Mouse (Mus musculus) hindbrain, postnatal 0 days (tissue): Measurements from ENCODE around the gene Tspan3. TPM values are rescaled to one million over a fixed set of nuclear protein-coding genes. Genes with fewer than 3 reads are reported as not detected.
A peak's percentile ranks its signal among the peaks of the same experiment; 100 is the strongest.

Source experiments
- ATAC-seq: fragments of 200-750 bp; cut with Nextera tagmentation; 2 replicates; pipeline ENCODE4 v1.8.0; 2017; ENCODE audit warnings: mild to moderate bottlenecking, moderate TSS enrichment, moderate library complexity
- DNase-seq: peaks from one replicate; pipeline ENCODE4 v3.0.0-alpha.2; 2015; ENCODE audit warnings: low spot score
- H3K27ac ChIP-seq: fragments of 300-500 bp; sonication (generic); 2 replicates; pipeline ENCODE4 v1.5.1; 2014; ENCODE audit warnings: mild to moderate bottlenecking
- H3K27me3 ChIP-seq: fragments of 300-500 bp; sonication (generic); 2 replicates; pipeline ENCODE4 v1.6.1; 2014; ENCODE audit warnings: low read length, mixed read lengths; ENCODE audit not compliant: insufficient read depth
- H3K36me3 ChIP-seq: fragments of 300-500 bp; sonication (generic); 2 replicates; pipeline ENCODE4 v1.6.1; 2014; ENCODE audit warnings: low read length, mixed read lengths; ENCODE audit not compliant: insufficient read depth
- H3K4me1 ChIP-seq: fragments of 300-500 bp; sonication (generic); 2 replicates; pipeline ENCODE4 v1.6.1; 2014; ENCODE audit warnings: antibody characterized with exemption, low read length, mixed read lengths; ENCODE audit not compliant: insufficient read depth
- H3K4me2 ChIP-seq: fragments of 300-500 bp; sonication (generic); 2 replicates; pipeline ENCODE4 v1.6.1; 2014; ENCODE audit warnings: low read depth, mild to moderate bottlenecking, low read length, moderate library complexity, mixed read lengths
- H3K4me3 ChIP-seq: fragments of 300-500 bp; sonication (generic); 2 replicates; pipeline ENCODE4 v1.5.1; 2014; ENCODE audit warnings: low read length
- H3K9ac ChIP-seq: fragments of 300-500 bp; sonication (generic); replicated peaks from 2 replicates; pipeline ENCODE4 v1.6.1; 2014; ENCODE audit warnings: mild to moderate bottlenecking, low read length, moderate library complexity, mixed read lengths
- H3K9me3 ChIP-seq: fragments of 300-500 bp; sonication (generic); 2 replicates; pipeline ENCODE4 v1.6.1; 2016; ENCODE audit warnings: low read length, mixed read lengths
- CTCF ChIP-seq: IDR thresholded peaks from 2 replicates; pipeline ENCODE4 v1.5.1; 2016; ENCODE audit warnings: antibody characterized with exemption, control low read depth, low read depth
- WGBS: fragments of 180-500 bp; shearing (Covaris S2); extraction: QIAGEN DNeasy Blood & Tissue Kit; methylation state at CpG from one replicate; pipeline ENCODE4 v1.1.7; 2014; 5-methylcytosine and 5-hydroxymethylcytosine counted together
- polyA plus RNA-seq: library from polyadenylated mRNA; unstranded; fragments of >200 nt; fragmentation: Nextera tagmentation; extraction: Ambion mirVana; gene quantifications from 2 replicates; pipeline ENCODE4 v1.2.1, GENCODE M21; 2015
- total RNA-seq: library from RNA; depleted of rRNA; stranded (reverse); fragments of >200 nt; gene quantifications from 2 replicates; pipeline ENCODE4 v1.2.3, GENCODE M21; 2014

The Tspan3 gene
- total and polyA plus RNA-seq, 2 experiments from 2014 or later: 524 to 725 TPM

GRCm38 (mm10) chr9:56179416-56180117 lies 14.3 kb upstream of the Tspan3 start:
- ATAC-seq: peak; percentile 68
- DNase-seq: peak; percentile 58

GRCm38 (mm10) chr9:56177354-56177753 lies 12.1 kb upstream of the Tspan3 start:
- Histone ChIP-seq H3K27ac (no peak overlapping the region), H3K4me2 (no peak overlapping the region), H3K27me3 (no peaks in the 10 kb centered on the region), H3K36me3 (no peaks in the 10 kb centered on the region), H3K9me3 (no peaks in the 10 kb centered on the region), H3K9ac (no peak overlapping the region), H3K4me3 (no peak overlapping the region), H3K4me1 (no peaks in the 10 kb centered on the region)
- 71% methylated on average over 4 of the region's 4 CpGs for whole genome bisulfite sequencing
- ATAC-seq: no peak
- no peak for DNase-seq
- TF ChIP-seq CTCF: no peak

More at GRCm38 (mm10) chr9:56179416-56180117, 14.3 kb upstream of the Tspan3 start:
- Histone ChIP-seq H3K4me1 (no peaks in the 10 kb centered on the region), H3K4me3 (no peak overlapping the region), H3K9ac (no peak overlapping the region), H3K36me3 (no peaks in the 10 kb centered on the region), H3K27me3 (no peaks in the 10 kb centered on the region), H3K9me3 (no peaks in the 10 kb centered on the region), H3K4me2 (no peak overlapping the region), H3K27ac (no peak overlapping the region)
- TF ChIP-seq CTCF: peak; percentile 50
- 80% methylated on average over 6 of the region's 6 CpGs for WGBS

- Histone ChIP-seq H3K36me3 (no peaks in the 10 kb centered on the region), H3K4me2 (no peak overlapping the region), H3K9me3 (no peaks in the 10 kb centered on the region), H3K27me3 (no peaks in the 10 kb centered on the region), H3K4me1 (no peaks in the 10 kb centered on the region), H3K4me3 (no peak overlapping the region), H3K27ac (no peak overlapping the region), H3K9ac (no peak overlapping the region)
- TF ChIP-seq CTCF: no peak
- 86% methylated on average over 3 of the region's 3 CpGs for WGBS
- DNase-seq (no peak), ATAC-seq (no peak)
These were observed 10.0 kb upstream of the Tspan3 start for GRCm38 (mm10) chr9:56175316-56175715.

- no peaks in the 10 kb centered on the region for H3K36me3 ChIP-seq
- no peak for TF ChIP-seq CTCF
- 17% methylated on average over 6 of the region's 6 CpGs for WGBS
- no peak for DNase-seq
- no peaks in the 10 kb centered on the region for H3K4me1 ChIP-seq
- no peak for ATAC-seq
- no peaks in the 10 kb centered on the region for H3K27me3 ChIP-seq
- H3K4me2 ChIP-seq: no peak overlapping the region
- H3K9me3 ChIP-seq: no peaks in the 10 kb centered on the region
- no peak overlapping the region for H3K27ac ChIP-seq
- no peak overlapping the region for H3K4me3 ChIP-seq
- no peak overlapping the region for H3K9ac ChIP-seq
These were observed 2.4 kb upstream of the Tspan3 start for GRCm38 (mm10) chr9:56167690-56168089.

- H3K27me3 ChIP-seq: no peaks in the 10 kb centered on the region
- no peak for TF ChIP-seq CTCF
- H3K4me2 ChIP-seq: no peak overlapping the region
- ATAC-seq (no peak), DNase-seq (no peak)
- 68% methylated on average over 5 of the region's 5 CpGs for WGBS
- no peaks in the 10 kb centered on the region for H3K9me3 ChIP-seq
- H3K27ac ChIP-seq: no peak overlapping the region
- H3K9ac ChIP-seq: no peak overlapping the region
- H3K4me3 ChIP-seq: no peak overlapping the region
- H3K36me3 ChIP-seq: no peaks in the 10 kb centered on the region
- H3K4me1 ChIP-seq: no peaks in the 10 kb centered on the region
These were observed 884 bp upstream of the Tspan3 start for GRCm38 (mm10) chr9:56166161-56166560.

GRCm38 (mm10) chr9:56160341-56161141 lies 4.7 kb downstream of the Tspan3 start:
- DNase-seq (peak; percentile 97), ATAC-seq (peak; percentile 97)
- no peaks in the 10 kb centered on the region for H3K27me3 ChIP-seq
- H3K9me3 ChIP-seq: no peaks in the 10 kb centered on the region
- peak overlapping the region; percentile 99 for H3K9ac ChIP-seq
- H3K27ac ChIP-seq: peak overlapping the region; percentile 98
- peak overlapping the region; percentile 81 for H3K4me2 ChIP-seq
- WGBS: under 1% methylated on average over 72 of the region's 82 CpGs
- TF ChIP-seq CTCF: no peak
- H3K4me3 ChIP-seq: peak overlapping the region; percentile 99
- no peaks in the 10 kb centered on the region for H3K36me3 ChIP-seq
- peaks cover 4% of the 10 kb centered on the region; the same call in 1 of the 2 replicates for H3K4me1 ChIP-seq
